Mouse (Mus musculus) kidney, embryonic 15.5 days (tissue): ENCODE data around the gene Hgfac. TPM values are rescaled to one million over a fixed set of nuclear protein-coding genes. Genes with fewer than 3 reads are reported as not detected.

Experiments
- ATAC-seq: fragments of 200-750 bp; cut with Nextera tagmentation; replicated peaks from 2 replicates; pipeline ENCODE4 v1.8.0; 2017; ENCODE audit warnings: moderate TSS enrichment; ENCODE audit not compliant: low FRiP score
- H3K27ac ChIP-seq: fragments of 300-500 bp; sonication (generic); 2 replicates; pipeline ENCODE4 v1.5.1; 2015; ENCODE audit warnings: mild to moderate bottlenecking, inconsistent platforms
- H3K27me3 ChIP-seq: fragments of 300-500 bp; sonication (generic); 2 replicates; pipeline ENCODE4 v1.6.1; 2015; ENCODE audit warnings: inconsistent platforms
- H3K36me3 ChIP-seq: fragments of 300-500 bp; sonication (generic); 2 replicates; pipeline ENCODE4 v1.6.1; 2015; ENCODE audit warnings: inconsistent platforms
- H3K4me1 ChIP-seq: fragments of 300-500 bp; sonication (generic); 2 replicates; pipeline ENCODE4 v1.6.1; 2015; ENCODE audit warnings: inconsistent platforms
- H3K4me2 ChIP-seq: fragments of 300-500 bp; sonication (generic); 2 replicates; pipeline ENCODE4 v1.6.1; 2015; ENCODE audit warnings: moderate library complexity, mild to moderate bottlenecking, inconsistent platforms
- H3K4me3 ChIP-seq: fragments of 300-500 bp; sonication (generic); replicated peaks from 2 replicates; pipeline ENCODE4 v1.5.1; 2015; ENCODE audit warnings: mild to moderate bottlenecking, inconsistent platforms
- H3K9ac ChIP-seq: fragments of 300-500 bp; sonication (generic); 2 replicates; pipeline ENCODE4 v1.6.1; 2015; ENCODE audit warnings: mild to moderate bottlenecking, inconsistent platforms
- H3K9me3 ChIP-seq: fragments of 300-500 bp; sonication (generic); replicated peaks from 2 replicates; pipeline ENCODE4 v1.6.1; 2016; ENCODE audit warnings: inconsistent platforms
- WGBS: fragments of 180-500 bp; shearing (Covaris S2); methylation state at CpG from one replicate; pipeline ENCODE4 v1.1.7; 2015; ENCODE audit warnings: mixed read lengths; 5-methylcytosine and 5-hydroxymethylcytosine counted together
- polyA plus RNA-seq: library from polyadenylated mRNA; unstranded; fragments of >200 nt; fragmentation: Nextera tagmentation; extraction: Ambion mirVana; gene quantifications from 2 replicates; pipeline ENCODE4 v1.2.1, GENCODE M21; 2015

The Hgfac gene
- polyA plus RNA-seq, 1 experiment from 2014 or later = 2.6 TPM

DNA sequence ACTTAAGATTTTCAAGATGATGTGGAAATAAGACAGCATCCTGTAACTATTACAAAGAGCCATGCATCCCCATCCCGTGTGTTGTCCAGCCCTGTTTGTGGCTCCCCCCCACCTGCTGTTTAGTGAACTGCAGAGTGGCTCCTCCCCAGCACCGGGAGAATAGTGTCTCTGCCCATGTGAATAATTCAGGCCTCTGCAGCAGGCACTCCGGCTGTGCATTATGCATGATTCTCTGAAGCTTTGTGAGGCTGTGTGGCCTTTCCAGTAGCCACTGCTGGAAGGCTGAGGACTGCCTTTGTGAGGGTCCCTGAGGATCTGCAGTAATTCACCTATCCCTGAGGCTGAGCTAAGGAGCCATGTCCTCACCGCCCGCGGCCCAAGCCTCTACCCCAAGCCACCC is 27.3 kb upstream of the Hgfac start:
- ATAC-seq = no peak
- 0 out of 2 replicates have a peak, but pooled peaks cover 3% of the 10 kb centered on the region for H3K4me1 ChIP-seq
- H3K4me2 ChIP-seq = no peak overlapping the region
- H3K27ac ChIP-seq = no peak overlapping the region
- no peak overlapping the region for H3K4me3 ChIP-seq
- WGBS = 76% methylated on average over 6 of the region's 6 CpGs
- H3K36me3 ChIP-seq = peaks cover 10% of the 10 kb centered on the region
- H3K9ac ChIP-seq = no peak overlapping the region
- no peaks in the 10 kb centered on the region for H3K27me3 ChIP-seq
- H3K9me3 ChIP-seq = no peaks in the 10 kb centered on the region

DNA sequence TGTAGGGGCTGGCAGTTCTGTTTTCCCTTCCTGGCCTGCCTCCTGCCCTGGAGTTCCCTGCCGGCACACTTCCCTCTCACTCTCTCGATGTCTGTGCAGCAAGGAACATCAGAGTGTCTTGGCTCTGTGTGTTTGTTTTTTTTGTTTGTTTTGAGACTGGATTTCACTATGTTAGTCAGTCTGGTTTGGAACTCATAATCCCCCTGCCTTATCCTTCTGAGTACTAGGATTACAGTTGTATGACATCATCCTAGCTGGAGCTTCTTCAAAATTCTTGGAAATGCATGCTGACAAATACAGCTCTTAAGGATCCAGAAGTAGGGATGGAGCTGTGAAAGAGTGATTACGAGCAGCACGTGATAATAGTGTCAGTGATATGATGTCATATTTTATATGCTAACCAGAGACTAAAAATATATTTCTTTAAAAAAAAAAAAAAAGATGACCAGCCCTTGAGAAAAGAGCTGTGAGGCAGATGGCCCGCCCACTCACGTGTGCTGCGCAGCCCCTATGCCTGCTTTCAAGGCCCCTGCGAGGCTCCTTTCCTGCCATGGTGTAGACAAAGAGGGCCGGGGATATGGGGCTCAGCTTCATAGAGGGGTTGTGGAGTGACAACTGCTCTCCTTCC is 21.5 kb upstream of the Hgfac start:
- no peak for ATAC-seq
- Histone ChIP-seq H3K36me3 (peaks cover 50% of the 10 kb centered on the region), H3K4me2 (no peak overlapping the region), H3K9ac (no peak overlapping the region), H3K4me1 (no peaks in the 10 kb centered on the region), H3K9me3 (no peaks in the 10 kb centered on the region), H3K27me3 (no peaks in the 10 kb centered on the region), H3K4me3 (no peak overlapping the region), H3K27ac (no peak overlapping the region)
- 81% methylated on average over 9 of the region's 9 CpGs for WGBS

DNA sequence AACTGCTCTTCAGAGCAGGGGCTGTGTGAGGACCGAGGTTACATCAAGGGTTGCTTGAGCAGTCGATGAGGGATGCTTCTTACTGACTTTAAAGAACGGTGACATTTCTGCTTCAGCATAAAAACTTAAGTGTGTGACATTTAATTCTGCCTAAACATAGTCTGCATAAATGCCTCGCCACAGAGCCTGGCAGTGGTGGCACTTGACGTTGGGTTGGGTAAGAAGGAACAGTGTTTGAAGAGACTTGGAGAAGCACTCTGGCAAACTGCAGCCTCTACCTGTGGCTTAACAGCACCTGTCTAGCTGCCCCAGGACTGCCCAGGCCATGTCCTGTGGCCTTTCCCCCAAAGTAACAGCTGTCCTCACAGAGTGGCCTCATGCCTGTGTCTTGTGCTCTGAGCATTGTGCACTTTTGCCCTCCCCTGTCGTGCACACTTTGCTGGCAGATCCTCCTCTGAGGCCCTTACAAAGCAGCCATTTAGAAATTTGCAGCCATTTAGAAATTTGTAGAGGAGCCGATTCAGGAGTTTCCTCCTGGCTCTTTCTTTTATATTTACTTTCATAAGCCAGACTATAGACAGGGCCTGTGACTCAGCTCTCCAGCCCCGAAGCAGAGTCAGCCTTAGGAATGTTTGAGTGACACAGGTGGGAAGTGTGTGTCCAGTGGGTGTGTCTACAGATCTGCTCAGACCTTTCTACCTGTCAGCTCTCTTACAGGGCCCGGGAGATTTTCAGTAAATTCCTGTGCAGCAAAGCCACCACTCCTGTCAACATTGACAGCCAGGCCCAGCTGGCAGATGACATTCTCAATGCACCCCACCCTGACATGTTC is 20.7 kb upstream of the Hgfac start:
- H3K4me2 ChIP-seq = no peak overlapping the region
- no peak overlapping the region for H3K9ac ChIP-seq
- H3K27ac ChIP-seq = no peak overlapping the region
- no peaks in the 10 kb centered on the region for H3K9me3 ChIP-seq
- H3K27me3 ChIP-seq = no peaks in the 10 kb centered on the region
- no peak for ATAC-seq
- WGBS = 88% methylated on average over 9 of the region's 9 CpGs
- H3K36me3 ChIP-seq = peaks cover 56% of the 10 kb centered on the region
- H3K4me3 ChIP-seq = no peak overlapping the region
- H3K4me1 ChIP-seq = no peaks in the 10 kb centered on the region

DNA sequence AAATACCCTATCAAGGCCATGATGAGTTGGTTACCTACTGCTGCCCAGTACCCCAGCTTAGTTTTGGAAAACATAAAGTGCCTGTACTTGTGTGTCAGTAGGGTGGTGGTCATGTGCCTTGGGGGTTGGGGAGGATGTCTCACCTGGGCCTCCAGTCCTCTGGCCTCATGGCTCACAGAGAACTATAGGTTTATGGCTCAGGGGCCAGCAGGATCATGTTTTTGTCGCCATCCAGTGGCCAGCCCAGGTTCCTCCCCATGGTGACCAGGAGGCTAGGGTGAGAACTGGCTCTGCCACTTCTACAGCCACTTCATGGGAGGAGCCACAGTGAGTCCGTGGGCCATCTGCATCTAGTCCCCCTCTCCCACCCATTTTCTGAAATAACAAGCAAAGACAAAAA is 16.3 kb upstream of the Hgfac start:
- no peaks in the 10 kb centered on the region for H3K9me3 ChIP-seq
- peaks cover 93% of the 10 kb centered on the region for H3K36me3 ChIP-seq
- H3K27ac ChIP-seq = no peak overlapping the region
- H3K27me3 ChIP-seq = no peaks in the 10 kb centered on the region
- H3K4me1 ChIP-seq = no peaks in the 10 kb centered on the region
- H3K4me3 ChIP-seq = no peak overlapping the region
- H3K9ac ChIP-seq = no peak overlapping the region
- peak; percentile 66; the same call in 1 of the 2 replicates for ATAC-seq
- no peak overlapping the region for H3K4me2 ChIP-seq
- 17% methylated on average over 2 of the region's 2 CpGs for WGBS

DNA sequence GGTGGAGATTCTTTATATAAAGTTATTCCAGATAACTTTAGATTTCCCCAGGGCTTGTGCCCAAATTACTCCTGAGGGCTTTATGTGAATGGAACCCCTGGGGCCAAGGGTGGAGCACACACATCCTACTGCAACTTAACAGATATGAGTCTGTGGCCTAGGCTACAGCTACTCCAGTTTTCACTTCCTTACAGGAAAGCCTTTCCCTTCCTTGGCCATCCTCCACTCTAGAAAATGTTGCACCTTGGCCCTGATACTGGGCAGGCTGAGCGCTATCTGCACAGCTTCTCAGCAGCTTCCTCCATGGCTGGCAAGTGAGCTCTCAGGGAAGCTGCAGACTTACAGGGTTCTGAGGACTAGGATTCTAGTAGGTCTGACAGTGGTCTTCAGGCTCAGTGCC is 12.0 kb upstream of the Hgfac start:
- no peak for ATAC-seq
- Histone ChIP-seq H3K9ac (no peak overlapping the region), H3K4me3 (no peak overlapping the region), H3K27ac (no peak overlapping the region), H3K36me3 (peaks cover 87% of the 10 kb centered on the region), H3K4me1 (no peaks in the 10 kb centered on the region), H3K4me2 (no peak overlapping the region), H3K27me3 (no peaks in the 10 kb centered on the region), H3K9me3 (no peaks in the 10 kb centered on the region)
- 100% methylated on average over 1 of the region's 1 CpGs for WGBS

DNA sequence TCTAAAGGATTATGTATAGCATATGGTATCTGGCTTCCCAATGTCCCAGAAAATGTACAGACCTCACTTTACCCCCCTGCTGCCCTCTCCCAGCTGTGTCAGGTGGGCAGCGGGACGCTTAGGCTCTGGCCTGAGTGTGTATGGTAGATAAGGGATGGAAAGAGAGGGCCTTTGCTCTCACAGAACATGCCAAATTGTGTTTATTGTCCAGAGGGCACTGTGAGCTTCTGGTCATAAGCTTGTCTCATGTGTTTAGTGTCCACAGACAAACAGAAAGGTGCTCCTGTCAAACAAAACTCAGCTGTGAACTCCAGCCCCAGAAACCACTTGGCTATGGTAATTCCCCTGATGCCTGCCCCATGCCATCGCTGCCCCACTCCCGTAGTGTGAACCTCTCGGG is 11.6 kb upstream of the Hgfac start:
- Histone ChIP-seq H3K27ac (no peak overlapping the region), H3K4me1 (no peaks in the 10 kb centered on the region), H3K36me3 (peaks cover 83% of the 10 kb centered on the region), H3K4me3 (no peak overlapping the region), H3K9ac (no peak overlapping the region), H3K27me3 (no peaks in the 10 kb centered on the region), H3K4me2 (no peak overlapping the region), H3K9me3 (no peaks in the 10 kb centered on the region)
- ATAC-seq = no peak
- 87% methylated on average over 5 of the region's 5 CpGs for WGBS

DNA sequence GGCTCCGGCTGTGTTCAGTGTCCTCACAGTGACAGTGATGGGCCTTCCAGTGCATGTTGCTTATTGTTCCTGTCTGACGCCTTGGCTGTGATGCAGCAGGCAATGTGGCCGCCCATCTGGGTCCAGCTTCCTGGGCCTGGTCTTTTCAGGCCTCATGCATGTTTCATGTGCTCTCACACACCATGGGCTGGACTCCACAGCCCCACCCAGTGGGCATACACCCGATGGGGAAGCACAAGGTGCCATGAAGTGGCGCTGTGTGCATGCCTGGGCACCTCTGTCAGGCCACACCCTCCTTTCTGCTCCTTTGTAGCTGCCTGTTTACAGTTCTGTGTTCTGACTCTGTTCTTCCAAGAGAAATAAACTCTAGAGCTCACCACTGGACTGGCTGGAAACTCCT is 8.2 kb upstream of the Hgfac start:
- ATAC-seq = no peak

DNA sequence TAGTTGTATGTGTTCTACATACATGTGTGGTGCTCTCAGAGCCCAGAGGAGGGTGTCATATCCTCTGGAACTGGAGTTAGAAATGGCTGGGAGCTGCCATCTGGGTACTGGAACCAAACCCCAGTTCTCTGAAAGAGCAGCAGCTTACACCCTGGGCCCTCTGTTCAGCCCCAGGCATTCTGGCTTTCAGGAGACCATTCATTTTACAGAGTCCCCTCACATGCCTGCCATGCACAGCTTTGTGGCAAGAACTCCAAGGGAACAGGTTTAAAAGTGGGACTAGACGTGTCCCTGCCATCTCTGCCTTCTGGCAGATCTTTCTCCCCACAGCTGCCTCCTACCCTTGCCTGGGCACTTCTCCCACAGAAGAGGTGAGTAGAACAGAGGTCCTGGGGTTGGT is 7.7 kb upstream of the Hgfac start:
- Histone ChIP-seq H3K27ac (no peak overlapping the region), H3K4me3 (no peak overlapping the region), H3K4me2 (no peak overlapping the region), H3K27me3 (no peaks in the 10 kb centered on the region), H3K9me3 (no peaks in the 10 kb centered on the region), H3K9ac (no peak overlapping the region), H3K4me1 (no peaks in the 10 kb centered on the region; the same call in 1 of the 2 replicates), H3K36me3 (peaks cover 45% of the 10 kb centered on the region)
- WGBS = 81% methylated on average over 1 of the region's 1 CpGs
- no peak for ATAC-seq

More for the DNA sequence above, 8.2 kb upstream of the Hgfac start:
- no peak overlapping the region for H3K4me3 ChIP-seq
- H3K4me2 ChIP-seq = no peak overlapping the region
- peaks cover 51% of the 10 kb centered on the region for H3K36me3 ChIP-seq
- no peaks in the 10 kb centered on the region for H3K27me3 ChIP-seq
- 86% methylated on average over 5 of the region's 5 CpGs for WGBS
- H3K27ac ChIP-seq = no peak overlapping the region
- no peaks in the 10 kb centered on the region; the same call in 1 of the 2 replicates for H3K4me1 ChIP-seq
- H3K9ac ChIP-seq = no peak overlapping the region
- no peaks in the 10 kb centered on the region for H3K9me3 ChIP-seq

DNA sequence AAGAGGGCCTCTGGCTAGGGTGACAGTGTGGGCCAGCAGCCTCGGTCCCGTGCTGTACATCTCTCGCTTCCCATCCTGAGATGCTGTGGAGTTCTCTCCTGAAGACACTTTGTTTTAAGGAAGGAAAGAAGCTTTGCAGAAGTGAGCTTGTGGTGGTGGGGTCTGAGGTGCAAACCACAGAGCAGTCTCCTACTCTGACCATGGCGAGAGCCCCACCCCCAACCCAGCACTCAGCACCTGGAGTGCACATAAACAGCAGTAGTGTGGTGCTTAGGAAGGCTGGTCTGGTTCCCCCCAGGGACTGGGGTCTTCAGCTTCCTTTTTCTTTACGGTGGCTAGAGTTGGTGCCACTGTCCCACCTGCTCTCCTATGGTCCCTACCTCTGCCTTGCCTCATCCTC is 6.2 kb upstream of the Hgfac start:
- ATAC-seq = no peak
- H3K4me1 ChIP-seq = no peaks in the 10 kb centered on the region; the same call in 1 of the 2 replicates
- H3K4me2 ChIP-seq = no peak overlapping the region
- H3K9me3 ChIP-seq = no peaks in the 10 kb centered on the region
- H3K4me3 ChIP-seq = no peak overlapping the region
- peaks cover 30% of the 10 kb centered on the region for H3K36me3 ChIP-seq
- WGBS = 92% methylated on average over 5 of the region's 5 CpGs
- no peaks in the 10 kb centered on the region for H3K27me3 ChIP-seq
- no peak overlapping the region for H3K27ac ChIP-seq
- H3K9ac ChIP-seq = no peak overlapping the region

DNA sequence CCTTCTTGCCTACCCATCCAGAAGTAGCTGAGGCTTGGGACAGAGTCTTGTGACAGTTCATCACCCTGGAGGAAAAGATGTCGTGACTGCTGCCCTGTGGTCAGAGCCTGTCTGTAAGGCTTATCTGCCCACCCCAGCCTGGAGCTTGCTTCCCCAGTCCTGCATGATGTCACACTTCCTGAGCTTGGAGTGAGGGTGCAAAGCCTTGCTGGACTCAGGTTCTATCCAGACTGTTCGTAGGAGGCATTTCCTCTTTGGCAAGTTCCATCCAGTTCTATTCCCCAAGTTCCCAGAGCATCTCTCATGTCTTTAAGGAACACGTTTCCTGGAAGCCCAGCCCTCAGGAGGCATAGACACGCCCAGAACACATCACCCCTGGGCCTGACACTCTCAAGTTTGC is 5.5 kb upstream of the Hgfac start:
- 63% methylated on average over 4 of the region's 4 CpGs for WGBS
- peaks cover 24% of the 10 kb centered on the region for H3K36me3 ChIP-seq
- ATAC-seq = no peak

DNA sequence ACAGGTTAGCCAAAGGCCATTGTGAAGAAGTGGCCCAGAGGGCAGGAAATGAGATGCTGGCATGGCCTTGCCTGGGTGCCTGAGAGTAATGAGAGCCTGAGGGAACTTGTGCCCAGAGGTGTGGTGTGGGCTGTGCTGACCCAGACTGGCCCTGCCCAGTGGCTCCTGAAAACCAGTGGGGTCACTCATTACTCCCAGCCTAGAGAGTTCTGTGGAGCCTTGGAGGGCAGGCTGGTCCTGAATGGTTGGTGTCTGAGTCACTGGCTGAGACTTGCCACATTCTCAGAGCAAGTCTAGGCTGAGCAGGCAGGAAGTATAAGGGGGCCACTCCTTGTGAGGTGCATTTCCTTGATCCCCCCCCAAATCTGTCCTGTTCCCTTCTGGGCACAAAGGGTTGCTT is 3.9 kb upstream of the Hgfac start:
- no peaks in the 10 kb centered on the region for H3K27me3 ChIP-seq
- H3K9ac ChIP-seq = no peak overlapping the region
- H3K4me1 ChIP-seq = peaks cover 17% of the 10 kb centered on the region
- H3K27ac ChIP-seq = no peak overlapping the region
- H3K36me3 ChIP-seq = peaks cover 8% of the 10 kb centered on the region
- H3K4me3 ChIP-seq = no peak overlapping the region
- ATAC-seq = no peak
- no peaks in the 10 kb centered on the region for H3K9me3 ChIP-seq
- H3K4me2 ChIP-seq = no peak overlapping the region

More for the DNA sequence above, 5.5 kb upstream of the Hgfac start:
- Histone ChIP-seq H3K9ac (no peak overlapping the region), H3K4me2 (no peak overlapping the region), H3K27ac (no peak overlapping the region), H3K4me1 (peaks cover 3% of the 10 kb centered on the region), H3K9me3 (no peaks in the 10 kb centered on the region), H3K27me3 (no peaks in the 10 kb centered on the region), H3K4me3 (no peak overlapping the region)

DNA sequence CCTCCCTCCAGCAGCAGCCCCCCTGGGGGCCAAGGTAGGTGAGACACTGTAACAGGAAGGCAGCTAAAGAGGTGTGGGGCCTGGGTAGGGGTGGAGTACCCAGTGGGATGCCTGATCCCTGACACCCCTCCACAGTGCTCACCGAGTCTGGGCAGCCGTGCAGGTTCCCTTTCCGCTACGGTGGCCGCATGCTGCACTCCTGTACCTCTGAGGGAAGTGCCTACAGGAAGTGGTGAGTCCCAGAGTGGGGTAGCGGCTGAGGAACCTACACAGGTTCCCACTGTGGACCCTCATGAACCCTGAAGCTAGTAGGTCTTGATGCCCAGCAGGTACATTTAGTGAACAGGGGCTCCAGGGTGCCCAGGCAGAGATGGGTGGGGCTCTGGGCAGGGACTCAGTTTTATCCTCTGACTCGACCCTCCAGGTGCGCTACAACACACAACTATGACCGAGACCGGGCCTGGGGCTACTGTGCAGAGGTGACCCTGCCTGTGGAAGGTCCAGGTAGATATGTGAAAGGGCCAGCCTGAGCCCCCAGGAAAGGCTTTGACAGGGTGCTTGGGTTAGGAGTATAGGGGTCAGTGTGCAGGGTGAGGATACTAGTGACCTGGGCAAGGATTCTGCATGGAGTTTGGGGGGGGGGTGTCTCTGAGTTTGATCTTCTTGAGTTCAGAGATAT is 1.3 kb downstream of the Hgfac start:
- Histone ChIP-seq H3K27ac (no peak overlapping the region), H3K9ac (no peak overlapping the region), H3K4me2 (no peak overlapping the region), H3K4me3 (no peak overlapping the region), H3K4me1 (peaks cover 21% of the 10 kb centered on the region), H3K27me3 (no peaks in the 10 kb centered on the region), H3K36me3 (no peaks in the 10 kb centered on the region), H3K9me3 (no peaks in the 10 kb centered on the region)
- 0 out of 2 replicates have a peak, but pooled peaks have one; percentile 10 for ATAC-seq
- WGBS = 63% methylated on average over 10 of the region's 10 CpGs
